Mouse (Mus musculus) liver, embryonic 15.5 days (tissue): Measurements from ENCODE around the gene Asnsd1. TPM values are rescaled to one million over a fixed set of nuclear protein-coding genes. Genes with fewer than 3 reads are reported as not detected.
A peak's percentile ranks its signal among the peaks of the same experiment; 100 is the strongest.
"Not testable (repeated sequence)": the region's sequence is repeated elsewhere in the genome, so short reads cannot be mapped to it uniquely, and the experiment has no call there.

Source experiments
- ATAC-seq: fragments of 200-750 bp; cut with Nextera tagmentation; 2 replicates; pipeline ENCODE4 v1.8.0; 2017; ENCODE audit warnings: moderate number of reproducible peaks, mild to moderate bottlenecking, moderate library complexity; ENCODE audit not compliant: insufficient read depth
- H3K27ac ChIP-seq: fragments of 300-500 bp; sonication (generic); replicated peaks from 2 replicates; pipeline ENCODE4 v1.5.1; 2015; ENCODE audit warnings: mild to moderate bottlenecking, inconsistent platforms
- H3K27me3 ChIP-seq: fragments of 300-500 bp; sonication (generic); 2 replicates; pipeline ENCODE4 v1.6.1; 2015; ENCODE audit warnings: mild to moderate bottlenecking, inconsistent platforms
- H3K36me3 ChIP-seq: fragments of 300-500 bp; sonication (generic); replicated peaks from 2 replicates; pipeline ENCODE4 v1.6.1; 2015; ENCODE audit warnings: moderate library complexity, mild to moderate bottlenecking, inconsistent platforms
- H3K4me1 ChIP-seq: fragments of 300-500 bp; sonication (generic); replicated peaks from 2 replicates; pipeline ENCODE4 v1.6.1; 2015; ENCODE audit warnings: inconsistent platforms
- H3K4me2 ChIP-seq: fragments of 300-500 bp; sonication (generic); 2 replicates; pipeline ENCODE4 v1.6.1; 2015; ENCODE audit warnings: moderate library complexity, mild to moderate bottlenecking, inconsistent platforms
- H3K4me3 ChIP-seq: fragments of 300-500 bp; sonication (generic); replicated peaks from 2 replicates; pipeline ENCODE4 v1.5.1; 2015; ENCODE audit warnings: mild to moderate bottlenecking, inconsistent platforms
- H3K9ac ChIP-seq: fragments of 300-500 bp; sonication (generic); 2 replicates; pipeline ENCODE4 v1.6.1; 2015; ENCODE audit warnings: moderate library complexity, mild to moderate bottlenecking, inconsistent platforms
- H3K9me3 ChIP-seq: fragments of 300-500 bp; sonication (generic); replicated peaks from 2 replicates; pipeline ENCODE4 v1.6.1; 2016; ENCODE audit warnings: inconsistent platforms
- WGBS: fragments of 180-500 bp; shearing (Covaris S2); methylation state at CpG from one replicate; pipeline ENCODE4 v1.1.7; 2015; ENCODE audit warnings: mixed read lengths; ENCODE audit not compliant: insufficient replicate concordance; 5-methylcytosine and 5-hydroxymethylcytosine counted together
- polyA plus RNA-seq: library from polyadenylated mRNA; unstranded; fragments of >200 nt; fragmentation: Nextera tagmentation; extraction: Ambion mirVana; gene quantifications from 2 replicates; pipeline ENCODE4 v1.2.1, GENCODE M21; 2015

Asnsd1 gene
- 42.2 and 45.5 TPM in 2 replicates for polyA plus RNA-seq

- no peaks in the 10 kb centered on the region for H3K27me3 ChIP-seq
- WGBS, result under 1% methylated on average over 44 of the region's 44 CpGs
- peak; percentile 99 for ATAC-seq
- H3K27ac ChIP-seq, result peak within 1 kb of the TSS; percentile 93
- peak within 1 kb of the TSS; percentile 96 for H3K4me3 ChIP-seq
- no peaks in the 10 kb centered on the region for H3K9me3 ChIP-seq
- H3K4me2 ChIP-seq, result peak within 1 kb of the TSS; percentile 78
- peaks cover 6% of the 10 kb centered on the region for H3K4me1 ChIP-seq
- peak within 1 kb of the TSS; percentile 90 for H3K9ac ChIP-seq
- H3K36me3 ChIP-seq, result peaks cover 15% of the 10 kb centered on the region
Measured at GRCm38 (mm10) chr1:53352327-53353261, at the start of gene Asnsd1, which contains the start of the genes Asdurf and Gm28551. Gene Asnsd1, minus strand, starts transcription at chr1:53352752. Gene Asdurf, minus strand, starts transcription at chr1:53352619. Gene Gm28551, minus strand, starts transcription at chr1:53352667.

- H3K4me2 ChIP-seq, ATAC-seq, H3K4me1 ChIP-seq, H3K4me3 ChIP-seq, H3K36me3 ChIP-seq, H3K9ac ChIP-seq, H3K9me3 ChIP-seq, H3K27me3 ChIP-seq, H3K27ac ChIP-seq: not testable (repeated sequence)
- WGBS, result 39% methylated on average over 21 of the region's 21 CpGs
Measured at GRCm38 (mm10) chr1:53393936-53394760, 41.6 kb upstream of the Asnsd1 start.

- no peak for ATAC-seq
- 75% methylated on average over 14 of the region's 14 CpGs for WGBS
Measured at GRCm38 (mm10) chr1:53388762-53389161, 36.2 kb upstream of the Asnsd1 start.

GRCm38 (mm10) chr1:53384085-53384688 is 31.6 kb upstream of the Asnsd1 start:
- H3K9ac ChIP-seq, result no peak overlapping the region
- H3K9me3 ChIP-seq, result no peaks in the 10 kb centered on the region
- H3K27me3 ChIP-seq, result no peaks in the 10 kb centered on the region
- H3K4me1 ChIP-seq, result no peaks in the 10 kb centered on the region
- no peak overlapping the region for H3K27ac ChIP-seq
- H3K4me2 ChIP-seq, result no peak overlapping the region
- WGBS, result 64% methylated on average over 6 of the region's 6 CpGs
- no peak for ATAC-seq
- H3K4me3 ChIP-seq, result no peak overlapping the region
- H3K36me3 ChIP-seq, result no peaks in the 10 kb centered on the region

More at GRCm38 (mm10) chr1:53388762-53389161, 36.2 kb upstream of the Asnsd1 start:
- Histone ChIP-seq H3K27ac (no peak overlapping the region), H3K9ac (no peak overlapping the region), H3K36me3 (no peaks in the 10 kb centered on the region), H3K27me3 (no peaks in the 10 kb centered on the region), H3K4me3 (no peak overlapping the region), H3K4me2 (no peak overlapping the region), H3K4me1 (no peaks in the 10 kb centered on the region), H3K9me3 (no peaks in the 10 kb centered on the region)

- Histone ChIP-seq H3K4me1 (no peaks in the 10 kb centered on the region), H3K9ac (no peak overlapping the region), H3K36me3 (no peaks in the 10 kb centered on the region), H3K27ac (no peak overlapping the region), H3K4me3 (no peak overlapping the region), H3K27me3 (no peaks in the 10 kb centered on the region), H3K9me3 (no peaks in the 10 kb centered on the region), H3K4me2 (no peak overlapping the region)
- WGBS, result 45% methylated on average over 3 of the region's 3 CpGs
- no peak for ATAC-seq
Measured at GRCm38 (mm10) chr1:53377731-53378130, 25.2 kb upstream of the Asnsd1 start.

GRCm38 (mm10) chr1:53375965-53376364 is 23.4 kb upstream of the Asnsd1 start:
- not testable (repeated sequence) for H3K4me3 ChIP-seq, H3K4me1 ChIP-seq, H3K9ac ChIP-seq, H3K4me2 ChIP-seq, H3K27me3 ChIP-seq, ATAC-seq, H3K27ac ChIP-seq, H3K9me3 ChIP-seq, H3K36me3 ChIP-seq
- 61% methylated on average over 2 of the region's 2 CpGs for WGBS

- H3K36me3 ChIP-seq, result no peaks in the 10 kb centered on the region
- H3K4me3 ChIP-seq, result no peak overlapping the region
- H3K27ac ChIP-seq, result no peak overlapping the region
- H3K27me3 ChIP-seq, result no peaks in the 10 kb centered on the region
- no peaks in the 10 kb centered on the region for H3K4me1 ChIP-seq
- H3K9ac ChIP-seq, result no peak overlapping the region
- no peaks in the 10 kb centered on the region for H3K9me3 ChIP-seq
- ATAC-seq, result no peak
- H3K4me2 ChIP-seq, result no peak overlapping the region
Measured at GRCm38 (mm10) chr1:53358988-53359387, 6.4 kb upstream of the Asnsd1 start.

- ATAC-seq, result no peak
- 80% methylated on average over 2 of the region's 2 CpGs for WGBS
- Histone ChIP-seq H3K9ac (no peak overlapping the region), H3K4me2 (no peak overlapping the region), H3K9me3 (no peaks in the 10 kb centered on the region), H3K27me3 (no peaks in the 10 kb centered on the region), H3K36me3 (peaks cover 37% of the 10 kb centered on the region), H3K4me1 (peaks cover 16% of the 10 kb centered on the region), H3K4me3 (no peak overlapping the region), H3K27ac (no peak overlapping the region)
Measured at GRCm38 (mm10) chr1:53341071-53341470, 11.5 kb downstream of the Asnsd1 start.

GRCm38 (mm10) chr1:53337403-53337802 is 15.1 kb downstream of the Asnsd1 start:
- H3K9ac ChIP-seq, H3K4me2 ChIP-seq, H3K27me3 ChIP-seq, H3K4me3 ChIP-seq, H3K9me3 ChIP-seq, H3K27ac ChIP-seq: not testable (repeated sequence)
- ATAC-seq, result peak; percentile 54; the same call in 1 of the 2 replicates
- WGBS, result 31% methylated on average over 2 of the region's 2 CpGs
- H3K36me3 ChIP-seq, result peaks cover 11% of the 10 kb centered on the region
- H3K4me1 ChIP-seq, result peaks cover 30% of the 10 kb centered on the region

GRCm38 (mm10) chr1:53335465-53335864 is 17.1 kb downstream of the Asnsd1 start:
- Histone ChIP-seq H3K4me1 (peaks cover 30% of the 10 kb centered on the region), H3K9me3 (no peaks in the 10 kb centered on the region), H3K27ac (peak overlapping the region; percentile 45; the same call in 1 of the 2 replicates), H3K4me2 (no peak overlapping the region; the same call in 1 of the 2 replicates), H3K4me3 (no peak overlapping the region), H3K9ac (no peak overlapping the region), H3K36me3 (no peaks in the 10 kb centered on the region), H3K27me3 (no peaks in the 10 kb centered on the region)
- ATAC-seq, result peak; percentile 79

GRCm38 (mm10) chr1:53333527-53333926 is 19.0 kb downstream of the Asnsd1 start:
- ATAC-seq, result peak; percentile 35; the same call in 1 of the 2 replicates
- H3K4me1 ChIP-seq, result peaks cover 28% of the 10 kb centered on the region
- 31% methylated on average over 5 of the region's 5 CpGs for WGBS
- H3K9ac ChIP-seq, H3K27me3 ChIP-seq, H3K27ac ChIP-seq, H3K36me3 ChIP-seq, H3K4me2 ChIP-seq, H3K4me3 ChIP-seq, H3K9me3 ChIP-seq: not testable (repeated sequence)
